Mouse (Mus musculus) embryonic facial prominence, embryonic 15.5 days (tissue): ENCODE measurements around the gene Chchd6. TPM values are rescaled to one million over a fixed set of nuclear protein-coding genes. Genes with fewer than 3 reads are reported as not detected.

Experiments
- ATAC-seq: fragments of 200-750 bp; cut with Nextera tagmentation; 2 replicates; pipeline ENCODE4 v1.8.0; 2017; ENCODE audit warnings: low read depth, moderate TSS enrichment; ENCODE audit not compliant: insufficient number of reproducible peaks, low FRiP score, low TSS enrichment
- H3K27ac ChIP-seq: fragments of 300-500 bp; sonication (generic); replicated peaks from 2 replicates; pipeline ENCODE4 v1.5.1; 2015; ENCODE audit warnings: mild to moderate bottlenecking, inconsistent platforms
- H3K27me3 ChIP-seq: fragments of 300-500 bp; sonication (generic); 2 replicates; pipeline ENCODE4 v1.6.1; 2015; ENCODE audit warnings: inconsistent platforms
- H3K36me3 ChIP-seq: fragments of 300-500 bp; sonication (generic); 2 replicates; pipeline ENCODE4 v1.6.1; 2015; ENCODE audit warnings: mild to moderate bottlenecking, inconsistent platforms
- H3K4me1 ChIP-seq: fragments of 300-500 bp; sonication (generic); 2 replicates; pipeline ENCODE4 v1.6.1; 2015; ENCODE audit warnings: inconsistent platforms
- H3K4me2 ChIP-seq: fragments of 300-500 bp; sonication (generic); replicated peaks from 2 replicates; pipeline ENCODE4 v1.6.1; 2015; ENCODE audit warnings: mild to moderate bottlenecking, inconsistent platforms
- H3K4me3 ChIP-seq: fragments of 300-500 bp; sonication (generic); replicated peaks from 2 replicates; pipeline ENCODE4 v1.5.1; 2015; ENCODE audit warnings: mild to moderate bottlenecking, inconsistent platforms
- H3K9ac ChIP-seq: fragments of 300-500 bp; sonication (generic); 2 replicates; pipeline ENCODE4 v1.6.1; 2015; ENCODE audit warnings: inconsistent platforms
- H3K9me3 ChIP-seq: fragments of 300-500 bp; sonication (generic); replicated peaks from 2 replicates; pipeline ENCODE4 v1.6.1; 2016; ENCODE audit warnings: inconsistent platforms
- WGBS: fragments of 180-500 bp; shearing (Covaris S2); methylation state at CpG from one replicate; pipeline ENCODE4 v1.1.7; 2015; 5-methylcytosine and 5-hydroxymethylcytosine counted together
- polyA plus RNA-seq: library from polyadenylated mRNA; unstranded; fragments of >200 nt; fragmentation: Nextera tagmentation; extraction: Ambion mirVana; gene quantifications from 2 replicates; pipeline ENCODE4 v1.2.1, GENCODE M21; 2015

Gene Chchd6
- polyA plus RNA-seq, 1 experiment from 2014 or later: 64.9 TPM

GRCm38 (mm10) chr6:89378264-89378663, 217.2 kb downstream of the Chchd6 start:
- H3K4me1 ChIP-seq: no peaks in the 10 kb centered on the region
- H3K36me3 ChIP-seq: no peaks in the 10 kb centered on the region
- no peaks in the 10 kb centered on the region for H3K27me3 ChIP-seq
- WGBS: 75% methylated on average over 2 of the region's 2 CpGs
- no peak overlapping the region for H3K4me3 ChIP-seq
- no peak for ATAC-seq
- H3K9me3 ChIP-seq: no peaks in the 10 kb centered on the region
- no peak overlapping the region for H3K27ac ChIP-seq
- H3K9ac ChIP-seq: no peak overlapping the region
- H3K4me2 ChIP-seq: no peak overlapping the region

- H3K4me2 ChIP-seq: no peak overlapping the region
- H3K9ac ChIP-seq: no peak overlapping the region
- ATAC-seq: no peak
- 0 out of 2 replicates have a peak, but pooled peaks cover 4% of the 10 kb centered on the region for H3K9me3 ChIP-seq
- H3K36me3 ChIP-seq: no peaks in the 10 kb centered on the region
- no peak overlapping the region for H3K27ac ChIP-seq
- H3K4me3 ChIP-seq: no peak overlapping the region
- H3K27me3 ChIP-seq: no peaks in the 10 kb centered on the region
- H3K4me1 ChIP-seq: no peaks in the 10 kb centered on the region
Measured at GRCm38 (mm10) chr6:89368812-89369211, 226.6 kb downstream of the Chchd6 start.

GRCm38 (mm10) chr6:89364342-89364741, 231.1 kb downstream of the Chchd6 start:
- WGBS: 66% methylated on average over 3 of the region's 3 CpGs
- no peak overlapping the region for H3K4me2 ChIP-seq

GRCm38 (mm10) chr6:89363107-89363451, 232.4 kb downstream of the Chchd6 start:
- H3K36me3 ChIP-seq: no peaks in the 10 kb centered on the region
- H3K4me1 ChIP-seq: peaks cover 45% of the 10 kb centered on the region
- WGBS: 4% methylated on average over 16 of the region's 16 CpGs
- H3K9ac ChIP-seq: peak overlapping the region; percentile 39
- H3K27ac ChIP-seq: no peak overlapping the region
- H3K4me3 ChIP-seq: peak overlapping the region; percentile 99
- ATAC-seq: no peak
- H3K27me3 ChIP-seq: no peaks in the 10 kb centered on the region
- H3K4me2 ChIP-seq: peak overlapping the region; percentile 94
- H3K9me3 ChIP-seq: 0 out of 2 replicates have a peak, but pooled peaks cover 4% of the 10 kb centered on the region

More at GRCm38 (mm10) chr6:89364342-89364741, 231.1 kb downstream of the Chchd6 start:
- no peak for ATAC-seq
- Histone ChIP-seq H3K36me3 (no peaks in the 10 kb centered on the region), H3K27ac (no peak overlapping the region), H3K9ac (no peak overlapping the region), H3K27me3 (no peaks in the 10 kb centered on the region), H3K4me3 (no peak overlapping the region), H3K4me1 (peaks cover 32% of the 10 kb centered on the region), H3K9me3 (0 out of 2 replicates have a peak, but pooled peaks cover 4% of the 10 kb centered on the region)

GRCm38 (mm10) chr6:89362281-89363106, 233.0 kb downstream of the Chchd6 start, which contains the start of gene Plxna1:
Gene Plxna1, minus strand, starts transcription at chr6:89362620.
- Histone ChIP-seq H3K36me3 (no peaks in the 10 kb centered on the region), H3K4me3 (peak within 1 kb of the TSS; percentile 99), H3K27ac (peak within 1 kb of the TSS; percentile 82), H3K4me1 (peaks cover 47% of the 10 kb centered on the region), H3K4me2 (peak within 1 kb of the TSS; percentile 94), H3K9ac (peak within 1 kb of the TSS; percentile 92), H3K27me3 (no peaks in the 10 kb centered on the region), H3K9me3 (0 out of 2 replicates have a peak, but pooled peaks cover 1% of the 10 kb centered on the region)
- peak; percentile 80 for ATAC-seq
- WGBS: under 1% methylated on average over 93 of the region's 110 CpGs

- Histone ChIP-seq H3K4me3 (peak overlapping the region; percentile 99), H3K36me3 (peaks cover 5% of the 10 kb centered on the region; the same call in 1 of the 2 replicates), H3K4me1 (peaks cover 55% of the 10 kb centered on the region), H3K27ac (peak overlapping the region; percentile 82), H3K9ac (peak overlapping the region; percentile 92), H3K9me3 (no peaks in the 10 kb centered on the region), H3K27me3 (no peaks in the 10 kb centered on the region), H3K4me2 (peak overlapping the region; percentile 94)
- WGBS: 0% methylated on average over 65 of the region's 80 CpGs
- peak; percentile 47 for ATAC-seq
Measured at GRCm38 (mm10) chr6:89361418-89362280, 233.8 kb downstream of the Chchd6 start.

- WGBS: 37% methylated on average over 8 of the region's 8 CpGs
- no peak for ATAC-seq
- Histone ChIP-seq H3K36me3 (peaks cover 12% of the 10 kb centered on the region), H3K9me3 (no peaks in the 10 kb centered on the region), H3K9ac (peak overlapping the region; percentile 92), H3K27ac (no peak overlapping the region), H3K4me1 (peaks cover 63% of the 10 kb centered on the region), H3K27me3 (no peaks in the 10 kb centered on the region), H3K4me3 (peak overlapping the region; percentile 99), H3K4me2 (peak overlapping the region; percentile 94)
Measured at GRCm38 (mm10) chr6:89360709-89361417, 234.6 kb downstream of the Chchd6 start.

GRCm38 (mm10) chr6:89359771-89360708, 235.4 kb downstream of the Chchd6 start:
- Histone ChIP-seq H3K27me3 (no peaks in the 10 kb centered on the region), H3K4me3 (peak overlapping the region; percentile 99), H3K36me3 (peaks cover 20% of the 10 kb centered on the region), H3K4me2 (peak overlapping the region; percentile 94), H3K4me1 (peaks cover 71% of the 10 kb centered on the region), H3K9ac (no peak overlapping the region; the same call in 1 of the 2 replicates), H3K9me3 (no peaks in the 10 kb centered on the region), H3K27ac (peak overlapping the region; percentile 58)
- no peak for ATAC-seq
- WGBS: 35% methylated on average over 20 of the region's 20 CpGs

GRCm38 (mm10) chr6:89359192-89359591, 236.3 kb downstream of the Chchd6 start:
- WGBS: 77% methylated on average over 3 of the region's 3 CpGs

GRCm38 (mm10) chr6:89355661-89356060, 239.8 kb downstream of the Chchd6 start:
- no peak overlapping the region for H3K4me2 ChIP-seq
- no peaks in the 10 kb centered on the region for H3K27me3 ChIP-seq
- no peaks in the 10 kb centered on the region for H3K9me3 ChIP-seq
- WGBS: 43% methylated on average over 7 of the region's 7 CpGs
- H3K4me3 ChIP-seq: no peak overlapping the region
- H3K9ac ChIP-seq: no peak overlapping the region
- H3K4me1 ChIP-seq: peaks cover 96% of the 10 kb centered on the region
- H3K36me3 ChIP-seq: peaks cover 37% of the 10 kb centered on the region
- H3K27ac ChIP-seq: no peak overlapping the region
- ATAC-seq: no peak

More at GRCm38 (mm10) chr6:89359192-89359591, 236.3 kb downstream of the Chchd6 start:
- Histone ChIP-seq H3K4me2 (peak overlapping the region; percentile 94), H3K27me3 (no peaks in the 10 kb centered on the region), H3K4me3 (0 out of 2 replicates have a peak overlapping the region, but pooled peaks have one; percentile 99), H3K36me3 (peaks cover 28% of the 10 kb centered on the region), H3K9ac (no peak overlapping the region), H3K9me3 (no peaks in the 10 kb centered on the region), H3K4me1 (peaks cover 79% of the 10 kb centered on the region), H3K27ac (peak overlapping the region; percentile 58)
- ATAC-seq: no peak
